Mouse (Mus musculus) embryonic facial prominence, embryonic 11.5 days (tissue): ENCODE measurements around the gene Rassf7. TPM values are rescaled to one million over a fixed set of nuclear protein-coding genes. Genes with fewer than 3 reads are reported as not detected.
A peak's percentile ranks its signal among the peaks of the same experiment; 100 is the strongest.

Source experiments
- ATAC-seq: fragments of 200-750 bp; cut with Nextera tagmentation; replicated peaks from 2 replicates; pipeline ENCODE4 v1.8.0; 2017; ENCODE audit warnings: low read depth; ENCODE audit not compliant: insufficient number of reproducible peaks, low FRiP score, low TSS enrichment
- DNase-seq: peaks from one replicate; pipeline ENCODE4 v3.0.0-alpha.2; 2015; ENCODE audit warnings: low spot score
- H3K27ac ChIP-seq: fragments of 300-500 bp; sonication (generic); replicated peaks from 2 replicates; pipeline ENCODE4 v1.5.1; 2014; ENCODE audit warnings: mild to moderate bottlenecking, low read depth, low read length, control low read depth
- H3K27me3 ChIP-seq: fragments of 300-500 bp; sonication (generic); 2 replicates; pipeline ENCODE4 v1.6.1; 2014; ENCODE audit warnings: mild to moderate bottlenecking, low read length, moderate library complexity, mixed read lengths; ENCODE audit not compliant: control insufficient read depth, insufficient read depth
- H3K36me3 ChIP-seq: fragments of 300-500 bp; sonication (generic); replicated peaks from 2 replicates; pipeline ENCODE4 v1.6.1; 2014; ENCODE audit warnings: low read depth, mild to moderate bottlenecking, low read length, moderate library complexity, mixed read lengths; ENCODE audit not compliant: control insufficient read depth, insufficient read depth
- H3K4me1 ChIP-seq: fragments of 300-500 bp; sonication (generic); 2 replicates; pipeline ENCODE4 v1.6.1; 2014; ENCODE audit warnings: low read length, mixed read lengths; ENCODE audit not compliant: control insufficient read depth, insufficient read depth
- H3K4me2 ChIP-seq: fragments of 300-500 bp; sonication (generic); 2 replicates; pipeline ENCODE4 v1.6.1; 2014; ENCODE audit warnings: low read depth, mild to moderate bottlenecking, control low read depth, low read length, moderate library complexity
- H3K4me3 ChIP-seq: fragments of 300-500 bp; sonication (generic); 2 replicates; pipeline ENCODE4 v1.5.1; 2014; ENCODE audit warnings: low read depth, low read length, control low read depth
- H3K9ac ChIP-seq: fragments of 300-500 bp; sonication (generic); replicated peaks from 2 replicates; pipeline ENCODE4 v1.6.1; 2014; ENCODE audit warnings: mild to moderate bottlenecking, control low read depth, low read length
- H3K9me3 ChIP-seq: fragments of 300-500 bp; sonication (generic); replicated peaks from 2 replicates; pipeline ENCODE4 v1.6.1; 2016; ENCODE audit warnings: mild to moderate bottlenecking, low read length, inconsistent platforms, mixed read lengths; ENCODE audit not compliant: control insufficient read depth
- WGBS: fragments of 180-500 bp; shearing (Covaris S2); extraction: QIAGEN DNeasy Blood & Tissue Kit; methylation state at CpG from one replicate; pipeline ENCODE4 v1.1.7; 2014; 5-methylcytosine and 5-hydroxymethylcytosine counted together
- polyA plus RNA-seq: library from polyadenylated mRNA; unstranded; fragments of >200 nt; fragmentation: Nextera tagmentation; extraction: Ambion mirVana; gene quantifications from 2 replicates; pipeline ENCODE4 v1.2.1, GENCODE M21; 2014

The Rassf7 gene
- 33.0 and 34.5 TPM in 2 replicates for polyA plus RNA-seq

DNA sequence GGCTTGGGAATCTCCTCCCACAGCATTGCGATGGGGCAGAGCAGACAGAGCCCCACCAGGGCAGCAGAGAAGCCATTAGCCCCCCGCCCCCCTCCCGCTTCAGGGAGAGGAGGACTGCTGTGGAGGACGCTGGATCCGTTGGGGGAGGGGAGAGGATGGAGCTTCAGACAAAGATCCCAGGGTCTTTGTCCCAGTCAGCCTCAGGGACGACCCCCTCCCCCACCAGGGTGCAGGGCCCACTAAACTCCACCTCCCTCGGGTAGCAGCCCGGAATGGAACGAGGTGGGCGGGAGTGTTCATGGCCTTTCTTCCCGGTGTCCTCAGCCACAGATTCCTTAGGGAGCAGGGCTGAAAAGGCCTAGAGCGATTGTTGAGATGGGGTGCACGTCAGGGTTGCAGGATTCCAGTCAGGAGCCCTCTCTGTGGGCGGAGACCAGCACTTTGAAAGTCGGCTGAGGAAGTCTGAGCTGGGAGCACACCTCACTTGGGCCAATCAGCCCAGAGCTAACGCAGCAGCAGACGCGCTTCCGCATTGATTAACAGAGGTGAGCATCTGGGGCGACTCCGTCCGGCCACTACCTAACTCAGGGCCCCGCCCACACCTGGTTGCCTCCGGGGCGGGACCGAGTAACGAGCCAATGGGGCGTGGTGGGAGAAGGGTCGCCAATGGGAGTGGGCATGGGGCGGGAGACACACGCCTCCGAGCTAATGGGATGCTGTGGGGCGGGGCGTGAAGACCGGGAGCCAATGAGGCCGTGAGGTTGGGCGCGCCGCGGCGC, at the start of gene Rassf7:
Rassf7 (plus strand) TSS at position 760 of the 779 bp plus-strand sequence.
- peak within 1 kb of the TSS; percentile 68 for H3K4me3 ChIP-seq
- H3K4me2 ChIP-seq = peak within 1 kb of the TSS; percentile 83
- H3K27me3 ChIP-seq = no peaks in the 10 kb centered on the region
- ATAC-seq = peak; percentile 93
- peak; percentile 98 for DNase-seq
- under 1% methylated on average over 41 of the region's 41 CpGs for WGBS
- H3K4me1 ChIP-seq = peaks cover 4% of the 10 kb centered on the region; the same call in 1 of the 2 replicates
- H3K36me3 ChIP-seq = no peaks in the 10 kb centered on the region
- peak within 1 kb of the TSS; percentile 62 for H3K9ac ChIP-seq
- H3K27ac ChIP-seq = peak within 1 kb of the TSS; percentile 84
- H3K9me3 ChIP-seq = no peaks in the 10 kb centered on the region

DNA sequence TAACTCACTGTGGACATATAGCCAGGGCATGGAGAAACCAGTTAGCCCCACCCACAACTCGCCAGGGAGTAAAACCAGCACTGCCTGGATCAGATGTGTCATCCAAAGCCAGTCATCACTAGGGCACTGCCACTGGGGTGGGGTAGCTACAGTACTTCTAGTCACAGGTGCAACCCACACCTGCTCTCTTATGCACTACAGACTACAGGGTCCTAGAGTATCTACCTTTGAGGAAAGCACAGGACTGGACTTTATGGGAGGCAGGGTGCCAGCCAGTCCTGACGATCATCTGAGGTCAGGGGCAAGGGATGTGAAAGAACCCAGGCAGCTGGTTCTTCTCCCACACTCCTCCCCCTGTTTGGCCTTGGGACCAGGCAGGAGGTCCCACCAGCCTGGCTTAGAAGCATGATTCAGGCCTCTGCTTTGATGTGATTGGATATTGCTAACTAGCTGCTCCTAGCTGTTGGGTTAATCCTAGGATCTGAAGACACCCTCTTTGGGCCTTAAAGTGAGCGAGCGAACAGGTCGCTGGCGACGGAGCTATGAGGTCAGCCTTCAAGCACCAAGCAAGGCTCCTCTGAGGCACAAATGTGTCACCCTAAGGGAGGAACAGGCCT, 47.7 kb upstream of the Rassf7 start:
- H3K4me1 ChIP-seq = no peaks in the 10 kb centered on the region
- H3K27me3 ChIP-seq = no peaks in the 10 kb centered on the region
- peak overlapping the region; percentile 71 for H3K4me2 ChIP-seq
- WGBS = 19% methylated on average over 7 of the region's 7 CpGs
- DNase-seq (peak; percentile 17), ATAC-seq (no peak)
- H3K4me3 ChIP-seq = peak overlapping the region; percentile 45
- H3K9ac ChIP-seq = peak overlapping the region; percentile 65
- no peaks in the 10 kb centered on the region; the same call in 1 of the 2 replicates for H3K36me3 ChIP-seq
- H3K9me3 ChIP-seq = no peaks in the 10 kb centered on the region
- H3K27ac ChIP-seq = no peak overlapping the region

DNA sequence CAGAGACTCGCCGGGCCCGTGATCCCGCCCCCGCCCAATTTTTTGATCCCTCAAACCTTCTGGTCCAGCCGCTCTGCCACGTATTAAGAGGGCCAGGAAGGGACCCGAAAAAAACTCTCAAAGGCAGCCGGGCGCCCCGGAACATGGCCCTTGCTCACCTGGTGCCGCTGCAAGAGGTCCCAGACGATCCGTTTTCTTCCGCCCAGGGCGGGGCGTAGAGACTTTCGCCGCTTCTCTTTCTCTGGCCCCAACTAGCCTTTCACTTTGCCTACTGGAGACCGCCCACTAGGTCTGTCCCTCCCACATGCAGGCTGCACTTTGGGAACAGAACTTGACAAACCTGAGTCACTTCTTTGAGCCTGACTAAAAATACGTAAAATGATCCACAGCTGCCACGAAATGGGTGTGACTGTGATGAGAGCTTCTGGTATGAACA, 47.1 kb upstream of the Rassf7 start:
- DNase-seq = peak; percentile 67
- H3K9me3 ChIP-seq = no peaks in the 10 kb centered on the region
- 2% methylated on average over 22 of the region's 22 CpGs for WGBS
- H3K4me3 ChIP-seq = peak overlapping the region; percentile 45
- H3K27ac ChIP-seq = 0 out of 2 replicates have a peak overlapping the region, but pooled peaks have one; percentile 22
- no peaks in the 10 kb centered on the region; the same call in 1 of the 2 replicates for H3K36me3 ChIP-seq
- H3K9ac ChIP-seq = peak overlapping the region; percentile 65
- ATAC-seq = no peak
- H3K4me2 ChIP-seq = peak overlapping the region; percentile 71
- no peaks in the 10 kb centered on the region for H3K27me3 ChIP-seq
- H3K4me1 ChIP-seq = no peaks in the 10 kb centered on the region

DNA sequence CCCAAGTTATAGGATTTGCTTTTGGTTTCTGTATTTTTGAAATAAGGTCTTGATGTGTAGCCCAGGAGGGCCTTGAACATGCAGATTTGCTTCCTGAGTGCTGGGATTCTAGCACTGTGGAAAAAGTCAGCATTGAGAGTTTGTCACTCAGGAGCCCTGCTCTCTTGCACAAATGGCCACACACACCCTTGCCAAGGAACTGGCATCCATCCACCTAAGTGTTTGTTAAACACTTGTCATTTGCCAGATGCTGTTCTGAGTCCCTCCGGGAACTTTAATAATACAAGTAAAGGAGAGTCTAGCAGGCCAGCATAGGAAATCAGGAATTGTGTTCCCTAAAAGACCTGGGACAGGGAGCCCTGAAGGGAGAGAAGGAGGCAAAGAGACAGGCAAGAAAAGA, 46.4 kb upstream of the Rassf7 start:
- no peaks in the 10 kb centered on the region for H3K4me1 ChIP-seq
- H3K4me3 ChIP-seq = no peak overlapping the region
- no peak overlapping the region for H3K4me2 ChIP-seq
- DNase-seq = no peak
- no peaks in the 10 kb centered on the region for H3K9me3 ChIP-seq
- no peak for ATAC-seq
- no peaks in the 10 kb centered on the region for H3K27me3 ChIP-seq
- no peaks in the 10 kb centered on the region for H3K36me3 ChIP-seq
- WGBS = 84% methylated on average over 1 of the region's 1 CpGs
- H3K27ac ChIP-seq = no peak overlapping the region
- no peak overlapping the region for H3K9ac ChIP-seq

DNA sequence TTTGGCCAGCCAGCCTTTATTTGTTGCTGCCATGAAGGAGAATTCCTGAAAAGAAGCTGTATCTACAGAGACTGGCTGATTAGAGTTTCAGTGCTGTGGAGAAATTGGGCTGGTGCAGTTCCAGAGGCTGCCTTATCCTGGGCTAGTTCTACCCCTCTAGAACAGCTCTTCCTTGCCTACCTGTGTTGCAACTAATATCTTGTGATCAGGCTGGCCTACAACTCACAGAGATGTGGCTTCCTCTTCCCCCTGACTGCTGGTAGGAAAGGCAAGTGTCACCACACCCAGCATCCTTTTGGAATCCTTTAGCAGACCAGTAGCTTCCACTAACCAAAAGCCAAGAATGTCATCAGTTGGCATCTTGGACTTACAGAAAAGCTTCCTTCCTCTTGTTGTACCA, 45.8 kb upstream of the Rassf7 start:
- DNase-seq (no peak), ATAC-seq (no peak)
- Histone ChIP-seq H3K27ac (no peak overlapping the region), H3K9ac (no peak overlapping the region), H3K27me3 (no peaks in the 10 kb centered on the region), H3K9me3 (no peaks in the 10 kb centered on the region), H3K4me2 (no peak overlapping the region), H3K36me3 (no peaks in the 10 kb centered on the region), H3K4me3 (no peak overlapping the region), H3K4me1 (no peaks in the 10 kb centered on the region)

DNA sequence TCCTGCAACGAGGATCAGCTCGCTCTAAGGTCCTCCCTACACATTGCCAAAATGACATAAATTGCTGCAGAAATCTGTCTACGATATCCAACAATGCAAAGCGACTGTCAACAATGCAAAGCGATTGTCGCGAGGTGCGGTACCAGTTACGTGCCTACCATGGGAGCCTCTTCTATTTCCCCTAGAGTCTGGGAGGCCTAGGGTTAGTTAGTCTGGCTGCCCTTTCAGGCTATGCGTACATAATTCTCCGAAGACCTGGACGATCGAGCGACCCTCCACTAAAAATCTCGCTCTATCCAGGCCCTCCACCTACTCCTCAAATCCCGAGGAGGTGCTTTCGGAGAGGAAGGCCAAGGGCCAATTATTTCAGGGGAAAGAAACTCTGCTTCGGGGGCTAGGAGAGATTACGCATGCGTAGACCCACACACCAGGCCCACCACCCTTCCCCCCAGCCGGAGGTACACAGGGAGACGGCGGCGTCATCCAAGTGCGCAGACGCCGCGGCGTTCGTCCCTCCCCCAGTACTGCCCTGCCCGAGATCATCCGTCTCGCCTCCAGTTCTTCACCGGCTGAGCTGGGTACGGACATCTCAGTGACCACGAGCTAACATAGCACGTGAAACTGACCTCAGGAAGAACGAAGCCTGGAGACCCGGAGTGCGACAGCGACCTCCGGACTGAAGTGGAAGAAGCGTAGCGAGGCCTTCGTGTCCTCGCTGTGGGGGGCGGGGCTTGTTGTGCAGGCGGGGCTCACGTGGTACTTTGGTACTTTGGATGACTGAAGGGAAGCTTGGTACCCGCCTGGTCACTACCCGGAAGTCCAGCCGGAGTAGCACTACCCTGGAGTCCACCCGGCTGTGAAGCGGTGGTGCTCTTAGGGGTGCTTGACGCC, 43.3 kb upstream of the Rassf7 start, which contains the start of gene Rnh1:
Rnh1 (minus strand) TSS at position 742 of the 891 bp plus-strand sequence.
- WGBS = 4% methylated on average over 55 of the region's 55 CpGs
- H3K4me1 ChIP-seq = no peaks in the 10 kb centered on the region
- DNase-seq (peak; percentile 96), ATAC-seq (peak; percentile 96)
- peak within 1 kb of the TSS; percentile 73 for H3K9ac ChIP-seq
- H3K9me3 ChIP-seq = no peaks in the 10 kb centered on the region
- no peaks in the 10 kb centered on the region for H3K27me3 ChIP-seq
- H3K4me2 ChIP-seq = peak within 1 kb of the TSS; percentile 44
- H3K27ac ChIP-seq = peak within 1 kb of the TSS; percentile 79
- no peaks in the 10 kb centered on the region for H3K36me3 ChIP-seq
- H3K4me3 ChIP-seq = peak within 1 kb of the TSS; percentile 41

DNA sequence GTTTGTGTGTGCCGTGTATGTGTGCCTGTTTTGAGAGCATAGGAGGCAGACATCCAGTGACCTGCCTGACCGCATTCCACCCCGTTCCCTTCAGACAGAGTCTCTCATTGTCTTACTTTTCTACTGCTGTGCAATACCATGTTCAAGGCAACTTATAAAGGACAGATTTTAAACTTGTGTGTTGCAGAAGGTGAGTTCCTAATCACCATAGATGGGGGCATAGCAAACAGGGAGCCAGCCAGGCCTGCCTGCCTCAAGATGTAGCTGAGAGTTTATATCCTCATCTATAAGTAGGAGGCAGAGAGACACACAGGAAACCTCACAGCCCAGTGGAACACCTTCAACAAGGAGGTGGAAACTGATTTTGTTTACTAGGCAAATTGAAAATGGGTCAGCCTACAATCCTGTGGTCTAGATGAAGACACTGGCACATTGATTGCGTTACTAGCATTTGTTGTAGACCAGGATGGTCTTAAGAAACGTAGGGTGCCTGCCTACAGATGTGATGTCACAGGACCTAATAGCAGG, 42.3 kb upstream of the Rassf7 start:
- WGBS = 80% methylated on average over 5 of the region's 5 CpGs
- DNase-seq (no peak), ATAC-seq (no peak)
- Histone ChIP-seq H3K4me1 (no peaks in the 10 kb centered on the region), H3K4me2 (peak overlapping the region; percentile 44; the same call in 1 of the 2 replicates), H3K27ac (no peak overlapping the region), H3K9ac (peak overlapping the region; percentile 23; the same call in 1 of the 2 replicates), H3K27me3 (no peaks in the 10 kb centered on the region), H3K9me3 (no peaks in the 10 kb centered on the region), H3K4me3 (peak overlapping the region; percentile 41; the same call in 1 of the 2 replicates), H3K36me3 (no peaks in the 10 kb centered on the region)
